Comparison of ENCODE assay signal across 12 mouse cellular contexts in genomic region chr1:156408004-156408403, GRCm38 (mm10). TPM values are rescaled to one million over a fixed set of nuclear protein-coding genes. Genes with fewer than 3 reads are reported as not detected.
A peak's percentile ranks its signal among the peaks of the same experiment; 100 is the strongest.
DNase-seq lines count a peak whose midpoint lies in the region; ATAC-seq and TF ChIP-seq lines count a peak whose summit lies in the region.
"Had no signal": no experiment of that assay in that cellular context is flagged by ENCODE, and none has a peak within 500 bp of the region (broad histone marks: within the 10 kb centered on the region; RNA-seq: fewer than 3 reads in every experiment).

No protein-coding gene starts in this region.

- TF ChIP-seq POLR2A in thymus, adult 2 months (IDR thresholded peaks at IDR 0.05; ENCODE audit: control insufficient read depth, extremely low read depth, insufficient read depth, low read length, poor library complexity) = no peak

- TF ChIP-seq CTCF in thymus, adult 2 months (IDR thresholded peaks at IDR 0.05; ENCODE audit: borderline replicate concordance, control insufficient read depth, extremely low read depth, insufficient read depth, low read length, poor library complexity) = no peak
- no peak for TF ChIP-seq CTCF in layer of hippocampus, adult 2 months (conservative IDR thresholded peaks at IDR 0.05)
- no peak for TF ChIP-seq CTCF in midbrain, postnatal 0 days (IDR thresholded peaks at IDR 0.05)

- H3K27ac ChIP-seq in kidney, embryonic 15.5 days = 0 out of 2 replicates have a peak overlapping the region, but pooled peaks have one; percentile 18
- H3K27ac ChIP-seq in kidney, embryonic 14.5 days (ENCODE audit: low read depth, low read length) = no peak overlapping the region
- peak overlapping the region; percentile 99 for H3K27ac ChIP-seq in thymus, adult 2 months (ENCODE audit: control insufficient read depth, insufficient read depth, low read length)
- no peak overlapping the region for H3K27ac ChIP-seq in layer of hippocampus, adult 2 months
- H3K27ac ChIP-seq in midbrain, embryonic 10.5 days (replicated peaks) = no peak overlapping the region
- no peak overlapping the region for H3K27ac ChIP-seq in midbrain, postnatal 0 days (ENCODE audit: low read depth, low read length)
- H3K27ac ChIP-seq: macrophage; neural tube, embryonic 13.5 days had no signal

- DNase-seq in thymus, adult 2 months = peak; percentile 77
- no peak for DNase-seq in layer of hippocampus, adult 2 months (ENCODE audit: low spot score in 2 of 2)
- DNase-seq in midbrain, embryonic 10.5 days (ENCODE audit: low spot score) = no peak
- DNase-seq in midbrain, postnatal 0 days (ENCODE audit: low spot score) = no peak
- DNase-seq: layer of hippocampus, adult 9-11 months had no signal

- no peaks in the 10 kb centered on the region for H3K36me3 ChIP-seq in kidney, embryonic 15.5 days
- no peaks in the 10 kb centered on the region for H3K36me3 ChIP-seq in kidney, embryonic 14.5 days (ENCODE audit: control insufficient read depth, insufficient read depth, low read length)
- H3K36me3 ChIP-seq in thymus, adult 2 months (ENCODE audit: control insufficient read depth, insufficient read depth, low read length) = no peaks in the 10 kb centered on the region
- no peaks in the 10 kb centered on the region for H3K36me3 ChIP-seq in midbrain, embryonic 10.5 days
- no peaks in the 10 kb centered on the region for H3K36me3 ChIP-seq in midbrain, postnatal 0 days (ENCODE audit: insufficient read depth, low read length)
- H3K36me3 ChIP-seq: neural tube, embryonic 13.5 days had no signal

- H3K4me3 ChIP-seq in kidney, embryonic 15.5 days (replicated peaks) = no peak overlapping the region
- H3K4me3 ChIP-seq in kidney, embryonic 14.5 days (ENCODE audit: low read length) = no peak overlapping the region
- H3K4me3 ChIP-seq in thymus, adult 2 months (ENCODE audit: control insufficient read depth, insufficient read depth, low read length) = peak overlapping the region; percentile 27; the same call in 1 of the 2 replicates
- no peak overlapping the region for H3K4me3 ChIP-seq in layer of hippocampus, adult 2 months
- H3K4me3 ChIP-seq in midbrain, embryonic 10.5 days = no peak overlapping the region
- H3K4me3 ChIP-seq in midbrain, postnatal 0 days (ENCODE audit: low read depth, low read length) = no peak overlapping the region
- H3K4me3 ChIP-seq: neural tube, embryonic 13.5 days had no signal

- H3K4me1 ChIP-seq in kidney, embryonic 15.5 days = peaks cover 3% of the 10 kb centered on the region; the same call in 1 of the 2 replicates
- H3K4me1 ChIP-seq in kidney, embryonic 14.5 days (ENCODE audit: control insufficient read depth, insufficient read depth, low read length) = no peaks in the 10 kb centered on the region
- H3K4me1 ChIP-seq in thymus, adult 2 months (replicated peaks; ENCODE audit: control insufficient read depth, insufficient read depth, low read length) = peaks cover 31% of the 10 kb centered on the region
- H3K4me1 ChIP-seq in midbrain, embryonic 10.5 days = no peaks in the 10 kb centered on the region
- H3K4me1 ChIP-seq in midbrain, postnatal 0 days (ENCODE audit: insufficient read depth, low read length) = no peaks in the 10 kb centered on the region
- H3K4me1 ChIP-seq: neural tube, embryonic 13.5 days had no signal

- no peak overlapping the region for H3K9ac ChIP-seq in kidney, embryonic 15.5 days
- H3K9ac ChIP-seq in kidney, embryonic 14.5 days (ENCODE audit: low read depth, low read length) = no peak overlapping the region
- H3K9ac ChIP-seq in midbrain, postnatal 0 days (replicated peaks; ENCODE audit: low read length, poor library complexity, severe bottlenecking) = no peak overlapping the region
- H3K9ac ChIP-seq: neural tube, embryonic 13.5 days had no signal

- 56% methylated on average over 3 of the region's 3 CpGs for WGBS in kidney, embryonic 15.5 days
- 30% methylated on average over 3 of the region's 3 CpGs for WGBS in kidney, embryonic 14.5 days
- WGBS in thymus, adult 2 months = 2% methylated on average over 3 of the region's 3 CpGs
- 83% methylated on average over 3 of the region's 3 CpGs for WGBS in midbrain, embryonic 10.5 days
- 80% methylated on average over 3 of the region's 3 CpGs for WGBS in midbrain, postnatal 0 days

- no peak for ATAC-seq in kidney, embryonic 15.5 days (replicated peaks; ENCODE audit: low FRiP score)
- no peak for ATAC-seq in kidney, embryonic 14.5 days (ENCODE audit: low FRiP score, low TSS enrichment)
- ATAC-seq in CD4-positive, CD25-positive, alpha-beta regulatory T cell, adult 4 months = peak; percentile 82
- ATAC-seq in hematopoietic stem cell, adult 5-6 weeks (replicated peaks in 1 of 2; ENCODE audit: insufficient read depth in 1 of 2, low FRiP score in 2 of 2, low TSS enrichment in 1 of 2, low read depth in 1 of 2, poor library complexity in 2 of 2, severe bottlenecking in 2 of 2) = peak; percentile 97 to 98
- no peak for ATAC-seq in midbrain, postnatal 0 days (ENCODE audit: low FRiP score)
- ATAC-seq: intestine, postnatal 0 days had no signal

- H3K9me3 ChIP-seq in kidney, embryonic 15.5 days (replicated peaks) = no peaks in the 10 kb centered on the region
- H3K9me3 ChIP-seq in kidney, embryonic 14.5 days (ENCODE audit: control insufficient read depth, low read length) = no peaks in the 10 kb centered on the region
- no peaks in the 10 kb centered on the region for H3K9me3 ChIP-seq in midbrain, embryonic 10.5 days (replicated peaks)
- no peaks in the 10 kb centered on the region for H3K9me3 ChIP-seq in midbrain, postnatal 0 days (ENCODE audit: low read length)
- H3K9me3 ChIP-seq: neural tube, embryonic 13.5 days had no signal

- H3K4me2 ChIP-seq in kidney, embryonic 15.5 days = no peak overlapping the region
- no peak overlapping the region for H3K4me2 ChIP-seq in kidney, embryonic 14.5 days (replicated peaks; ENCODE audit: low read depth, low read length)
- no peak overlapping the region for H3K4me2 ChIP-seq in midbrain, postnatal 0 days (ENCODE audit: low read depth, low read length, poor library complexity, severe bottlenecking)
- H3K4me2 ChIP-seq: neural tube, embryonic 13.5 days had no signal

- H3K27me3 ChIP-seq in kidney, embryonic 15.5 days = no peaks in the 10 kb centered on the region
- H3K27me3 ChIP-seq in kidney, embryonic 14.5 days (ENCODE audit: control insufficient read depth, insufficient read depth, low read length) = no peaks in the 10 kb centered on the region
- no peaks in the 10 kb centered on the region for H3K27me3 ChIP-seq in thymus, adult 2 months (ENCODE audit: control insufficient read depth, insufficient read depth, low read length)
- no peaks in the 10 kb centered on the region for H3K27me3 ChIP-seq in midbrain, embryonic 10.5 days (ENCODE audit: low read depth, poor library complexity, severe bottlenecking)
- no peaks in the 10 kb centered on the region for H3K27me3 ChIP-seq in midbrain, postnatal 0 days (ENCODE audit: insufficient read depth, low read length)
- H3K27me3 ChIP-seq: neural tube, embryonic 13.5 days had no signal

RNA-seq across cellular contexts. Expression of gene Axdnd1, which starts 13.0 kb away (rescaled TPM):
- polyA plus RNA-seq in kidney, embryonic 15.5 days (2015; fragmentation: Nextera tagmentation; extraction: Ambion mirVana) = 0.22 and 0.67 TPM in 2 replicates
- 0.29 and 1.8 TPM in 2 replicates for polyA plus RNA-seq in kidney, embryonic 14.5 days (2014; fragmentation: Nextera tagmentation; extraction: Ambion mirVana)
- 1 to 10 TPM in 1 of 2 experiments, under 1 TPM in 1; 0.93 to 1.2 TPM for polyA plus RNA-seq in CD4-positive, CD25-positive, alpha-beta regulatory T cell, adult 4 months (2017; shearing (Covaris generic))
- 1.8 TPM in 1 of 2 replicates, not detected in the other for total RNA-seq in hematopoietic stem cell, adult 5-6 weeks (2017)
- polyA plus RNA-seq in thymus, adult 2 months (2012; rRNA removed) = 2.4 and 3.2 TPM in 2 replicates
- total RNA-seq in layer of hippocampus, adult 2 months (2021) = 1 to 10 TPM in 1 of 2 experiments, under 1 TPM in 1; 0.61 to 1.3 TPM
- 0.09 and 0.12 TPM in 2 replicates for polyA plus RNA-seq in midbrain, embryonic 10.5 days (2016; fragmentation: Nextera tagmentation; extraction: Ambion mirVana)
- not detected in 2 replicates for total RNA-seq in midbrain, postnatal 0 days (2014; rRNA removed)
- polyA plus RNA-seq in midbrain, postnatal 0 days (2015; fragmentation: Nextera tagmentation; extraction: Ambion mirVana) = 0.11 and 0.56 TPM in 2 replicates
- polyA plus RNA-seq: intestine, postnatal 0 days had no signal

RNA-seq across cellular contexts. Expression of gene Gm2000, which starts 42.2 kb away (rescaled TPM):
- polyA plus RNA-seq in kidney, embryonic 15.5 days (2015; fragmentation: Nextera tagmentation; extraction: Ambion mirVana) = 847 and 878 TPM in 2 replicates
- polyA plus RNA-seq in kidney, embryonic 14.5 days (2014; fragmentation: Nextera tagmentation; extraction: Ambion mirVana) = 1,003 and 1,410 TPM in 2 replicates
- polyA plus RNA-seq in CD4-positive, CD25-positive, alpha-beta regulatory T cell, adult 4 months (2017; shearing (Covaris generic)) = 1,000 to 10,000 TPM; 2,130 to 3,550 TPM
- 2,981 and 3,597 TPM in 2 replicates for total RNA-seq in hematopoietic stem cell, adult 5-6 weeks (2017)
- 9.1 and 10.6 TPM in 2 replicates for polyA plus RNA-seq in thymus, adult 2 months (2012; rRNA removed)
- total RNA-seq in layer of hippocampus, adult 2 months (2021) = 100 to 1,000 TPM; 312 to 322 TPM
- polyA plus RNA-seq in midbrain, embryonic 10.5 days (2016; fragmentation: Nextera tagmentation; extraction: Ambion mirVana) = 756 and 885 TPM in 2 replicates
- 684 and 980 TPM in 2 replicates for total RNA-seq in midbrain, postnatal 0 days (2014; rRNA removed)
- polyA plus RNA-seq in midbrain, postnatal 0 days (2015; fragmentation: Nextera tagmentation; extraction: Ambion mirVana) = 414 and 466 TPM in 2 replicates

Comparison
In these comparisons a context has a peak if more than half of its experiments do, and no peak if none do; other contexts are left out.
1. H3K27ac ChIP-seq: peak in kidney, embryonic 15.5 days (single experiment) and thymus, adult 2 months (single experiment); none in kidney, embryonic 14.5 days (single experiment), layer of hippocampus, adult 2 months (single experiment), midbrain, embryonic 10.5 days (single experiment) and midbrain, postnatal 0 days (single experiment).
2. ATAC-seq: peak in CD4-positive, CD25-positive, alpha-beta regulatory T cell, adult 4 months (single experiment) and hematopoietic stem cell, adult 5-6 weeks (2 of 2); none in kidney, embryonic 15.5 days (single experiment), kidney, embryonic 14.5 days (single experiment) and midbrain, postnatal 0 days (single experiment).
3. RNA of gene Gm2000, which starts 42.2 kb away (polyA plus RNA-seq): 2,130 to 3,550 TPM in CD4-positive, CD25-positive, alpha-beta regulatory T cell, adult 4 months, 1,003 to 1,410 TPM in kidney, embryonic 14.5 days, 756 to 885 TPM in midbrain, embryonic 10.5 days, 847 to 878 TPM in kidney, embryonic 15.5 days and 414 to 466 TPM in midbrain, postnatal 0 days; 9.1 to 10.6 TPM in thymus, adult 2 months; every median in the first group is over 10 times any median in the second.